In genomic region chr11:104278222-104278621, GRCm38 (mm10) we compare ENCODE assay signal across 7 mouse cellular contexts. TPM values are rescaled to one million over a fixed set of nuclear protein-coding genes. Genes with fewer than 3 reads are reported as not detected.
DNase-seq lines count a peak whose midpoint lies in the region; ATAC-seq and TF ChIP-seq lines count a peak whose summit lies in the region.

No protein-coding gene starts in this region.

- 5% methylated on average over 20 of the region's 20 CpGs for WGBS in intestine, embryonic 16.5 days
- 2% methylated on average over 20 of the region's 20 CpGs for WGBS in liver, embryonic 13.5 days (ENCODE audit: insufficient replicate concordance)

- H3K27me3 ChIP-seq in ES-Bruce4 (ENCODE audit: control insufficient read depth, insufficient read depth, low read length, poor library complexity, severe bottlenecking) = no peaks in the 10 kb centered on the region
- no peaks in the 10 kb centered on the region for H3K27me3 ChIP-seq in intestine, embryonic 16.5 days (replicated peaks; ENCODE audit: control insufficient read depth, insufficient read depth, low read length)
- peaks cover 38% of the 10 kb centered on the region for H3K27me3 ChIP-seq in liver, embryonic 13.5 days

- H3K4me3 ChIP-seq in ES-Bruce4 (ENCODE audit: low read depth, low read length) = peak overlapping the region; percentile 39
- H3K4me3 ChIP-seq in intestine, embryonic 16.5 days (ENCODE audit: low read length) = no peak overlapping the region; the same call in 1 of the 2 replicates
- H3K4me3 ChIP-seq in liver, embryonic 13.5 days (replicated peaks) = no peak overlapping the region

- TF ChIP-seq EP300 in ES-Bruce4 (IDR thresholded peaks at IDR 0.05; ENCODE audit: insufficient read depth, low read depth, low read length) = peak; percentile 77

- no peak overlapping the region for H3K27ac ChIP-seq in ES-Bruce4 (ENCODE audit: insufficient read depth, low read length)
- H3K27ac ChIP-seq in intestine, embryonic 16.5 days (ENCODE audit: low read length) = no peak overlapping the region
- no peak overlapping the region for H3K27ac ChIP-seq in liver, embryonic 13.5 days

- H3K9ac ChIP-seq in ES-Bruce4 (ENCODE audit: low read depth, poor library complexity, severe bottlenecking) = no peak overlapping the region; the same call in 1 of the 2 replicates
- H3K9ac ChIP-seq in intestine, embryonic 16.5 days (ENCODE audit: low read depth, low read length) = no peak overlapping the region
- no peak overlapping the region for H3K9ac ChIP-seq in liver, embryonic 13.5 days

- ATAC-seq in intestine, embryonic 16.5 days = peak; percentile 71
- ATAC-seq in liver, embryonic 13.5 days (ENCODE audit: low read depth) = peak; percentile 43; the same call in 1 of the 2 replicates

- peak overlapping the region; percentile 45 for H3K4me2 ChIP-seq in intestine, embryonic 16.5 days (ENCODE audit: low read depth, low read length)
- peak overlapping the region; percentile 41; the same call in 1 of the 2 replicates for H3K4me2 ChIP-seq in liver, embryonic 13.5 days

- no peak for TF ChIP-seq POLR2A in ES-Bruce4 (IDR thresholded peaks at IDR 0.05; ENCODE audit: insufficient read depth, low read length)

- peaks cover 2% of the 10 kb centered on the region for H3K4me1 ChIP-seq in ES-Bruce4 (ENCODE audit: control insufficient read depth, insufficient read depth, low read length)
- peaks cover 4% of the 10 kb centered on the region; the same call in 1 of the 2 replicates for H3K4me1 ChIP-seq in intestine, embryonic 16.5 days (ENCODE audit: control insufficient read depth, insufficient read depth, low read length)
- peaks cover 10% of the 10 kb centered on the region for H3K4me1 ChIP-seq in liver, embryonic 13.5 days (replicated peaks)

- TF ChIP-seq CTCF in ES-Bruce4 (IDR thresholded peaks at IDR 0.05; ENCODE audit: low read depth, low read length) = peak; percentile 91

- DNase-seq in 416B (ENCODE audit: low read depth) = peak; percentile 81
- peak; percentile 86 to 91 for DNase-seq in cerebellum, adult 18-20 months
- DNase-seq in frontal cortex, postnatal 36 days (ENCODE audit: low spot score in 2 of 2) = peak; percentile 62 to 68
- DNase-seq in liver, embryonic 13.5 days = peak; percentile 45
- peak; percentile 69 to 77 for DNase-seq in right cerebral cortex, adult 2 months (ENCODE audit: low spot score in 2 of 2)

- no peaks in the 10 kb centered on the region for H3K9me3 ChIP-seq in ES-Bruce4 (replicated peaks; ENCODE audit: control insufficient read depth, insufficient read depth, low read length, poor library complexity, severe bottlenecking)
- H3K9me3 ChIP-seq in intestine, embryonic 16.5 days (ENCODE audit: control insufficient read depth, low read length) = no peaks in the 10 kb centered on the region
- no peaks in the 10 kb centered on the region for H3K9me3 ChIP-seq in liver, embryonic 13.5 days (replicated peaks)

- H3K36me3 ChIP-seq in ES-Bruce4 (ENCODE audit: control insufficient read depth, insufficient read depth, low read length, poor library complexity, severe bottlenecking) = no peaks in the 10 kb centered on the region
- H3K36me3 ChIP-seq in intestine, embryonic 16.5 days (ENCODE audit: control insufficient read depth, insufficient read depth, low read length) = no peaks in the 10 kb centered on the region
- no peaks in the 10 kb centered on the region for H3K36me3 ChIP-seq in liver, embryonic 13.5 days

RNA-seq across cellular contexts. Expression of gene Mapt, which starts 47.0 kb away (rescaled TPM):
- polyA plus RNA-seq in ES-Bruce4 (2011; ENCODE audit: insufficient read depth, insufficient read length, low read depth, missing spikeins) = 13.6 and 15.0 TPM in 2 replicates
- 13.6 and 15.8 TPM in 2 replicates for polyA plus RNA-seq in intestine, embryonic 16.5 days (2015; fragmentation: Nextera tagmentation; extraction: Ambion mirVana)
- 0.53 and 1.0 TPM in 2 replicates for polyA plus RNA-seq in liver, embryonic 13.5 days (2015; fragmentation: Nextera tagmentation; extraction: Ambion mirVana)
